Mouse (Mus musculus) ES-Bruce4 (cell line): Measurements from ENCODE around the gene Sf3b3. TPM values are rescaled to one million over a fixed set of nuclear protein-coding genes. Genes with fewer than 3 reads are reported as not detected.
"Not testable (repeated sequence)": the region's sequence is repeated elsewhere in the genome, so short reads cannot be mapped to it uniquely, and the experiment has no call there.

Experiments
- H3K27ac ChIP-seq: 2 replicates; pipeline ENCODE4 v1.5.1; 2012; ENCODE audit warnings: low read length, inconsistent platforms; ENCODE audit not compliant: insufficient read depth
- H3K27me3 ChIP-seq: 2 replicates; pipeline ENCODE4 v1.6.1; 2012; ENCODE audit warnings: mild to moderate bottlenecking, low read length, inconsistent platforms; ENCODE audit not compliant: control insufficient read depth, poor library complexity, insufficient read depth, severe bottlenecking
- H3K36me3 ChIP-seq: 2 replicates; pipeline ENCODE4 v1.6.1; 2012; ENCODE audit warnings: inconsistent platforms, mild to moderate bottlenecking, low read length, moderate library complexity; ENCODE audit not compliant: control insufficient read depth, poor library complexity, insufficient read depth, severe bottlenecking
- H3K4me1 ChIP-seq: one replicate; pipeline ENCODE4 v1.8.1; 2011; ENCODE audit warnings: low read length; ENCODE audit not compliant: control insufficient read depth, insufficient read depth
- H3K4me3 ChIP-seq: 2 replicates; pipeline ENCODE4 v1.5.1; 2011; ENCODE audit warnings: low read depth, mild to moderate bottlenecking, low read length
- H3K9ac ChIP-seq: 2 replicates; pipeline ENCODE4 v1.6.1; 2012; ENCODE audit warnings: low read depth, mild to moderate bottlenecking, inconsistent platforms; ENCODE audit not compliant: poor library complexity, severe bottlenecking
- H3K9me3 ChIP-seq: replicated peaks from 2 replicates; pipeline ENCODE4 v1.6.1; 2012; ENCODE audit warnings: mild to moderate bottlenecking, low read length, inconsistent platforms; ENCODE audit not compliant: control insufficient read depth, poor library complexity, insufficient read depth, severe bottlenecking
- CTCF ChIP-seq: IDR thresholded peaks from one replicate; pipeline ENCODE4 v1.8.1; 2011; ENCODE audit warnings: low read depth, low read length
- EP300 ChIP-seq: IDR thresholded peaks from 2 replicates; pipeline ENCODE4 v1.6.1; 2011; ENCODE audit warnings: low read depth, low read length; ENCODE audit not compliant: insufficient read depth
- POLR2A ChIP-seq: IDR thresholded peaks from one replicate; pipeline ENCODE4 v1.8.1; 2011; ENCODE audit warnings: low read length; ENCODE audit not compliant: insufficient read depth
- polyA plus RNA-seq: library from polyadenylated mRNA; stranded (reverse); fragments of >200 nt; gene quantifications from 2 replicates; pipeline ENCODE4 v1.2.4, GENCODE M21; 2011; ENCODE audit warnings: low read depth; ENCODE audit not compliant: missing spikeins, insufficient read depth, insufficient read length

Gene Sf3b3
- polyA plus RNA-seq, 1 experiment = 203 TPM

- H3K4me1 ChIP-seq = peaks cover 4% of the 10 kb centered on the region
- H3K27me3 ChIP-seq = no peaks in the 10 kb centered on the region
Observed at GRCm38 (mm10) chr8:110787411-110787954, 59.1 kb downstream of the Sf3b3 start.

GRCm38 (mm10) chr8:110786934-110787333 lies 59.7 kb downstream of the Sf3b3 start:
- Histone ChIP-seq H3K4me3 (no peak overlapping the region), H3K9me3 (no peaks in the 10 kb centered on the region), H3K36me3 (no peaks in the 10 kb centered on the region), H3K9ac (no peak overlapping the region), H3K27me3 (no peaks in the 10 kb centered on the region), H3K27ac (no peak overlapping the region), H3K4me1 (peaks cover 4% of the 10 kb centered on the region)
- no peak for TF ChIP-seq POLR2A
- TF ChIP-seq CTCF = no peak

More at GRCm38 (mm10) chr8:110787411-110787954, 59.1 kb downstream of the Sf3b3 start:
- Histone ChIP-seq H3K9ac (no peak overlapping the region), H3K9me3 (no peaks in the 10 kb centered on the region), H3K4me3 (no peak overlapping the region), H3K27ac (no peak overlapping the region), H3K36me3 (no peaks in the 10 kb centered on the region)
- TF ChIP-seq POLR2A (no peak), CTCF (no peak), EP300 (no peak)

GRCm38 (mm10) chr8:110786501-110786900 lies 60.1 kb downstream of the Sf3b3 start:
- H3K9me3 ChIP-seq, H3K9ac ChIP-seq, H3K27ac ChIP-seq, H3K27me3 ChIP-seq, H3K4me3 ChIP-seq, H3K4me1 ChIP-seq, H3K36me3 ChIP-seq: not testable (repeated sequence)

GRCm38 (mm10) chr8:110785366-110785765 lies 61.2 kb downstream of the Sf3b3 start:
- Histone ChIP-seq H3K4me3 (no peak overlapping the region), H3K9me3 (no peaks in the 10 kb centered on the region), H3K27ac (no peak overlapping the region), H3K4me1 (peaks cover 4% of the 10 kb centered on the region), H3K36me3 (no peaks in the 10 kb centered on the region), H3K9ac (no peak overlapping the region), H3K27me3 (no peaks in the 10 kb centered on the region)
- TF ChIP-seq EP300 (no peak), CTCF (no peak), POLR2A (no peak)

- Histone ChIP-seq H3K36me3 (no peaks in the 10 kb centered on the region), H3K4me1 (no peaks in the 10 kb centered on the region), H3K27me3 (no peaks in the 10 kb centered on the region), H3K4me3 (no peak overlapping the region), H3K9ac (no peak overlapping the region), H3K27ac (no peak overlapping the region), H3K9me3 (peaks cover 6% of the 10 kb centered on the region)
- TF ChIP-seq EP300 (no peak), CTCF (no peak), POLR2A (no peak)
Observed at GRCm38 (mm10) chr8:110779924-110780718, 66.5 kb downstream of the Sf3b3 start.

- Histone ChIP-seq H3K36me3 (no peaks in the 10 kb centered on the region), H3K9me3 (peaks cover 6% of the 10 kb centered on the region), H3K27me3 (no peaks in the 10 kb centered on the region), H3K4me1 (no peaks in the 10 kb centered on the region), H3K4me3 (no peak overlapping the region), H3K9ac (no peak overlapping the region), H3K27ac (no peak overlapping the region)
- TF ChIP-seq POLR2A (no peak), CTCF (peak; percentile 27)
Observed at GRCm38 (mm10) chr8:110776335-110776734, 70.3 kb downstream of the Sf3b3 start.
